Mouse (Mus musculus): ENCODE data around the gene Nup85. TPM values are rescaled to one million over a fixed set of nuclear protein-coding genes. Genes with fewer than 3 reads are reported as not detected.
A peak's percentile ranks its signal among the peaks of the same experiment; 100 is the strongest.

The Nup85 gene
- polyA plus RNA-seq, 1 experiment: 99.9 TPM

DNA sequence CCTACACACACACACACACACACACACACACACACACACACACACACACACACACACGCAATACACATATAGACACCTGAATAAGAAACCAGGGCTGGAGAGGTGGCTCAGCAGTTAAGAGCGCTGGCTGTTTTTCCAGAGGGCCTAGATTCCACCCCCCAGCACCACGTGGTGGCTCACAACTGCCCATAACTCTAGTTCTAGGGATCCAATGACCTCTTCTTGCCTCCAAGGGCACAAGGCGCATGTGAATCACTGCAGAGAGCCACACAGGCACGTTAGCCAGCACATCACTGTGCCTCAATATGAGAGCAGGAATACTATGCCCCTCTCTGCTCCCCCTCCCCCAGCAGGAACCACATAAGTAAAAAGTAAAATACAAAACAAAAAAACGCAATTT, 52.7 kb downstream of the Nup85 start:
- H3K9me3 ChIP-seq (replicated peaks; ENCODE audit: control insufficient read depth, insufficient read depth, low read length, poor library complexity, severe bottlenecking): no peaks in the 10 kb centered on the region
- peak overlapping the region; percentile 31 for H3K9ac ChIP-seq (ENCODE audit: low read depth, poor library complexity, severe bottlenecking)
- no peaks in the 10 kb centered on the region for H3K27me3 ChIP-seq (ENCODE audit: control insufficient read depth, insufficient read depth, low read length, poor library complexity, severe bottlenecking)
- H3K27ac ChIP-seq (ENCODE audit: insufficient read depth, low read length): peak overlapping the region; percentile 70
- TF ChIP-seq CTCF (IDR thresholded peaks at IDR 0.05; ENCODE audit: low read depth, low read length): no peak
- TF ChIP-seq EP300 (IDR thresholded peaks at IDR 0.05; ENCODE audit: insufficient read depth, low read depth, low read length): no peak
- TF ChIP-seq POLR2A (IDR thresholded peaks at IDR 0.05; ENCODE audit: insufficient read depth, low read length): no peak
- no peaks in the 10 kb centered on the region for H3K36me3 ChIP-seq (ENCODE audit: control insufficient read depth, insufficient read depth, low read length, poor library complexity, severe bottlenecking)
- H3K4me3 ChIP-seq (ENCODE audit: low read depth, low read length): peak overlapping the region; percentile 17
- peaks cover 5% of the 10 kb centered on the region for H3K4me1 ChIP-seq (ENCODE audit: control insufficient read depth, insufficient read depth, low read length)

DNA sequence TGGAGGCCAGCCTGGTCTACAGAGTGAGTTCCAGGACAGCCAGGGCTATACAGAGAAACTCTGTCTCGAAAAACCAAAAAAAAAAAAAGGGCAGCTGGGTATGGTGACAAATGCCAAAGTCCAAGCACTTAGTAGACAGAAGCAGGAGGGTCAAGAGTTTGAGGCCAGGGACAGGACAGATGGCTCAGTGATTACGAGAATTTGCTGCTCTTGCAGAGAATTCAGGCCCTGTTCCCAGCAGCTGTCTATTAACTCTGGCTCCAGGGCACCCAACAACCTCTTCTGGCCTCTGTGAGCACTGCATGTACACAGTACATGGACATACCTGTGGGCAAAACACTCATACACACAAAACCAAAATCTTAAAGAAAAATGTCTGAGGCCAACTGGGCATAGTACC, 53.8 kb downstream of the Nup85 start:
- peak overlapping the region; percentile 31; the same call in 1 of the 2 replicates for H3K9ac ChIP-seq (ENCODE audit: low read depth, poor library complexity, severe bottlenecking)
- H3K9me3 ChIP-seq (replicated peaks; ENCODE audit: control insufficient read depth, insufficient read depth, low read length, poor library complexity, severe bottlenecking): no peaks in the 10 kb centered on the region
- no peak overlapping the region for H3K4me3 ChIP-seq (ENCODE audit: low read depth, low read length)
- H3K27me3 ChIP-seq (ENCODE audit: control insufficient read depth, insufficient read depth, low read length, poor library complexity, severe bottlenecking): no peaks in the 10 kb centered on the region
- peaks cover 9% of the 10 kb centered on the region for H3K36me3 ChIP-seq (ENCODE audit: control insufficient read depth, insufficient read depth, low read length, poor library complexity, severe bottlenecking)
- H3K27ac ChIP-seq (ENCODE audit: insufficient read depth, low read length): no peak overlapping the region
- no peak for TF ChIP-seq EP300 (IDR thresholded peaks at IDR 0.05; ENCODE audit: insufficient read depth, low read depth, low read length)
- H3K4me1 ChIP-seq (ENCODE audit: control insufficient read depth, insufficient read depth, low read length): peaks cover 5% of the 10 kb centered on the region

DNA sequence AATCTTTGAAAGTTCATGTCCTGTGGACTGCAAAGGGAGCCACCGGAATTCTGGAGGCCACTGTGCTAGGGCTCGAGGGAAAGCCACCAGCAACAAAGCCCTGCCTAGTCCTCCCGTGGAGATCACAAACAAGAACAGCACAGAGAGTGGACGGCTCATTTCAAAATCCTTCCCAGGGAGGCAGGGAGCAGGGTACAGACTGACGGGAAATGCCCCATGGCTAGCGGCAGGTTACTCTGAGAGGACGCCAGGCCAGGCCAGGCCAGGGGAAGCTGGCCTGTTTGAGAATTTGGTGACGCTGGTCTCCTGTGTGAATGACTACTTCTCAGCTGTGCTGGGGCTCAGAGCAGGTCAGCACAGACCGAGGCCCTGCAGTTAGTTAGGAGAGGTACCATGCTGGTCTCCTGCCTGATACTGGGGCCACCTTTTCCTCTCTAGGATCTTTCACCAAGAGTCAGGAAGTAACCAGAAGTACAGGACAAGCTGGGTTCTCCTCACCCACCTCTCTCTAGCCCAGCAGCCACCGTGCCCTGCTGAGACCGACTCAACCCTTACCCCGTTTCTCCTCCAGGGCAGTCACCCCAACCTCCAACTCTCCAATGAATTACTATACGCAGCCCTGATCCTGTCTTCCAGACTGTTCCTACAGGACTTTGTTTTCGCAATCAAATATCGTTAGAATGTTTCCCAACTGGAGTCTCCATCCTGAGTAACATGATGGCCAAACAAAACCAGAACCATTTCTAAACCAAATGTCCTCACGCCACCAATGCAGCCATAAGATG, 54.7 kb downstream of the Nup85 start:
- Histone ChIP-seq H3K27ac (ENCODE audit: insufficient read depth, low read length) (no peak overlapping the region), H3K4me3 (ENCODE audit: low read depth, low read length) (no peak overlapping the region), H3K9me3 (replicated peaks; ENCODE audit: control insufficient read depth, insufficient read depth, low read length, poor library complexity, severe bottlenecking) (no peaks in the 10 kb centered on the region), H3K4me1 (ENCODE audit: control insufficient read depth, insufficient read depth, low read length) (peaks cover 5% of the 10 kb centered on the region), H3K36me3 (ENCODE audit: control insufficient read depth, insufficient read depth, low read length, poor library complexity, severe bottlenecking) (peaks cover 9% of the 10 kb centered on the region), H3K9ac (ENCODE audit: low read depth, poor library complexity, severe bottlenecking) (no peak overlapping the region), H3K27me3 (ENCODE audit: control insufficient read depth, insufficient read depth, low read length, poor library complexity, severe bottlenecking) (no peaks in the 10 kb centered on the region)
- no peak for TF ChIP-seq POLR2A (IDR thresholded peaks at IDR 0.05; ENCODE audit: insufficient read depth, low read length)
- no peak for TF ChIP-seq EP300 (IDR thresholded peaks at IDR 0.05; ENCODE audit: insufficient read depth, low read depth, low read length)
- TF ChIP-seq CTCF (IDR thresholded peaks at IDR 0.05; ENCODE audit: low read depth, low read length): no peak

DNA sequence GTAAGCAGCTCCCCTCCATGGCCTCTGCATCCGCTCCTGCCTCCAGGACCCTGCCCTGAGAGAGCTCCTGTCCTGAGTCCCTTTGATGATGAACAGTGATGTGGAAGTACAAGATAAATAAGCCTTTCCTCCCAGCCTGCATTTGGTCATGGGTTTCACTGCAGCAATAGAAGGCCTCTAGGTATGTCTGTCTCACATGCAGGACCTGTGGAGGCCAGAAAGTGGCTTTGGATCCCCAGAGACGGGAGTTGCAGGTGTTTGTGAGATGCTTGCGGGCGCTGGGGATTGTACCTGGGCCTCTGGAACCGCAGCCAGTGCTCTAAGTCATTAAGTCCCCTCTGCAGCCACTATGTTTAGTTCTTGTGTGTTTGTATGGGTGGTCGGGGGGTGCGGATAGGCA, 55.7 kb downstream of the Nup85 start:
- Histone ChIP-seq H3K27ac (ENCODE audit: insufficient read depth, low read length) (no peak overlapping the region), H3K4me1 (ENCODE audit: control insufficient read depth, insufficient read depth, low read length) (no peaks in the 10 kb centered on the region), H3K36me3 (ENCODE audit: control insufficient read depth, insufficient read depth, low read length, poor library complexity, severe bottlenecking) (peaks cover 9% of the 10 kb centered on the region), H3K9me3 (replicated peaks; ENCODE audit: control insufficient read depth, insufficient read depth, low read length, poor library complexity, severe bottlenecking) (no peaks in the 10 kb centered on the region), H3K9ac (ENCODE audit: low read depth, poor library complexity, severe bottlenecking) (no peak overlapping the region), H3K4me3 (ENCODE audit: low read depth, low read length) (no peak overlapping the region), H3K27me3 (ENCODE audit: control insufficient read depth, insufficient read depth, low read length, poor library complexity, severe bottlenecking) (no peaks in the 10 kb centered on the region)
- TF ChIP-seq POLR2A (IDR thresholded peaks at IDR 0.05; ENCODE audit: insufficient read depth, low read length) (no peak), CTCF (IDR thresholded peaks at IDR 0.05; ENCODE audit: low read depth, low read length) (no peak), EP300 (IDR thresholded peaks at IDR 0.05; ENCODE audit: insufficient read depth, low read depth, low read length) (no peak)

- Histone ChIP-seq H3K36me3 (ENCODE audit: control insufficient read depth, insufficient read depth, low read length, poor library complexity, severe bottlenecking) (peaks cover 9% of the 10 kb centered on the region), H3K4me1 (ENCODE audit: control insufficient read depth, insufficient read depth, low read length) (no peaks in the 10 kb centered on the region), H3K27me3 (ENCODE audit: control insufficient read depth, insufficient read depth, low read length, poor library complexity, severe bottlenecking) (no peaks in the 10 kb centered on the region), H3K9me3 (replicated peaks; ENCODE audit: control insufficient read depth, insufficient read depth, low read length, poor library complexity, severe bottlenecking) (no peaks in the 10 kb centered on the region), H3K9ac (ENCODE audit: low read depth, poor library complexity, severe bottlenecking) (no peak overlapping the region), H3K4me3 (ENCODE audit: low read depth, low read length) (no peak overlapping the region), H3K27ac (ENCODE audit: insufficient read depth, low read length) (no peak overlapping the region)
- no peak for TF ChIP-seq EP300 (IDR thresholded peaks at IDR 0.05; ENCODE audit: insufficient read depth, low read depth, low read length)
- no peak for TF ChIP-seq POLR2A (IDR thresholded peaks at IDR 0.05; ENCODE audit: insufficient read depth, low read length)
- no peak for TF ChIP-seq CTCF (IDR thresholded peaks at IDR 0.05; ENCODE audit: low read depth, low read length)
Measured at GRCm38 (mm10) chr11:115623487-115624070, 59.3 kb downstream of the Nup85 start.

DNA sequence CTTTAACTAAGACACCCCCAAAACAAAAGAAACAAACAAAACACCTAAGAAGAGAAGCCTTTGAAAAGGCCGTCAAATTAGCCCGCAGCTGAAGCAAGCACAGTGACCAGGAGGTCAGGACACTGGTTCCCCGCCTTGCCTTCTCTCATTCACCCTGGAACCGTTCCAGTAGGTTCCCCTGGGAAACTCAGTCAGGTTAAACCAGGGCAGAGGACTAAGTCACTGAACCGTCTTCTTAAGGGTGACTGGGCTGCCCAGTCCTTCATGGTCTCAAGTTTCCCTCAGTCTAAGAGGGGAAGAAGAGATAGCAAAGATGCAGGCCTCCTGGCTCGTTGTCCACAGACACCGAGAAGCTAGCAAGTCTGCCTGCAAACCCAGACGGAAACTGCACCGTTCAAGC, 61.6 kb downstream of the Nup85 start:
- Histone ChIP-seq H3K9ac (ENCODE audit: low read depth, poor library complexity, severe bottlenecking) (no peak overlapping the region), H3K4me1 (ENCODE audit: control insufficient read depth, insufficient read depth, low read length) (no peaks in the 10 kb centered on the region), H3K4me3 (ENCODE audit: low read depth, low read length) (no peak overlapping the region), H3K27ac (ENCODE audit: insufficient read depth, low read length) (no peak overlapping the region), H3K9me3 (replicated peaks; ENCODE audit: control insufficient read depth, insufficient read depth, low read length, poor library complexity, severe bottlenecking) (no peaks in the 10 kb centered on the region), H3K36me3 (ENCODE audit: control insufficient read depth, insufficient read depth, low read length, poor library complexity, severe bottlenecking) (peaks cover 9% of the 10 kb centered on the region), H3K27me3 (ENCODE audit: control insufficient read depth, insufficient read depth, low read length, poor library complexity, severe bottlenecking) (no peaks in the 10 kb centered on the region)
- TF ChIP-seq EP300 (IDR thresholded peaks at IDR 0.05; ENCODE audit: insufficient read depth, low read depth, low read length) (no peak), CTCF (IDR thresholded peaks at IDR 0.05; ENCODE audit: low read depth, low read length) (no peak), POLR2A (IDR thresholded peaks at IDR 0.05; ENCODE audit: insufficient read depth, low read length) (no peak)
